Mouse (Mus musculus) T-helper 1 cell (primary cell): ENCODE measurements around the gene Syngr1.

Experiments
- in situ Hi-C: fragments of 300-600 bp; cut with MboI, MseI; formaldehyde crosslinking; loops from one replicate; pipeline ENCODE4 v1.15.1; 2025; ENCODE audit warnings: high pct_unique_total_duplicates

Syngr1 gene

GRCm38 (mm10) chr15:80091121-80091955 lies at the start of gene Syngr1, which contains the start of gene Rpl3:
TSS of gene Syngr1 (plus strand) at chr15:80091334.
TSS of gene Rpl3 (minus strand) at chr15:80091868.
- in situ Hi-C loops, result loop anchor here (10.0 kb wide), 1 partner anchor 463 kb away; no protein-coding TSS in a partner anchor

- in situ Hi-C loops, result no loop called here
Observed at GRCm38 (mm10) chr15:80042152-80042551, 49.0 kb upstream of the Syngr1 start.

DNA sequence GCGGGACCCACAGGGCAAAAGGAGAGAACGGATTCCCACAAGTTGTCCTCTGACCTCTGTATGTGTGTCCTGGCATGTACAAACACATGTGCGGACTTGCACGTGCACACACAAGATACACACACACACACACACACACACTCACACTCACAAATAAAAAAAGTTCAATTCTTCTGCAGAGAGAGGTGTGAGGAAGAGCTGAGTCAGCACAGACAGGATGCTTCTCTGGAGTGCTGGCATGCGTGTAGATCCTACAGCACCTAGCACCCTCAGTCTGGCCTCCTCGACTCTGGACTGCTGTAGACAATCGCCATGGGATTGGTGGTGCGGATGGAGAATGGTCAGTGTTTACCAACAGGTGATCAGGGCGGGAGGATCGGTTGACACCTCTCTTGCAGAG lies 46.9 kb upstream of the Syngr1 start:
- in situ Hi-C loops, result no loop called here

DNA sequence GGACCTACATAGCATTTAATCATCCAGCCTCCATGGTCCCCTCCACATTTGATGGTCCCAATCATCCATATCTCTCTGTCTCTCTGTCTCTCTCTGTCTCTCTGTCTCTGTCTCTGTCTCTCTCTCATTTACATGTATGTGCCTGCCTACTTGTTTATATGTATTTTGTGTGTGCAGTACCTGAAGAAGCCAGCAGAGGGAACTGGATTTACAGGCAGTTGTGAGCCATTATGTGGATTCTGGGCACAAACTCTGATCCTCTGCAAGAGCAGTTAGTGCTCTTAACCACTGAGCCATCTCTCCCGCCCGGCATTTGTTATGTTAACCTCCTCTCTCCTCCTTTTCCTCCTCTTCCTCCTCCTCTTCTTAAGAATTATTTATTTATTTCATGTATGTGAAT lies 45.4 kb upstream of the Syngr1 start:
- in situ Hi-C loops, result no loop called here

DNA sequence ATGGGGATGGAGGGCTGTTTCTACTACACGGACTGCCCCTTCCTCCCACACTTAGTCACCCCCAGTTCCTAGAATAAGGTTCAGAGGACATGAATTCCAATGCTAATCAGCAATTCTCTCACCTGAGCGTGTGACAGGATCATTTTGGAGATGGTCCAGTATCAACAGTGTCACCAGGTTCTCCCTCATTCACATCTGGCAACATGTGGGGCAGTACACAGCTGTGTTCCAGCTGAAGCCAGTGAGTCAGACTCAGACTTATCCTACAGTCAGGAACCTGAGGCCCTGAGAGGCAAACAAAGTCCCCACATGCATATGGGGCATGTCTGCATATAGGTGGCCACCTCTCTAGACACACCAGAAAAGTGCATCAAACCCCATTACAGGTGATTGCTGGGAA lies 43.9 kb upstream of the Syngr1 start:
- in situ Hi-C loops, result no loop called here

- in situ Hi-C loops, result no loop called here
Observed at GRCm38 (mm10) chr15:80047973-80048372, 43.2 kb upstream of the Syngr1 start.

GRCm38 (mm10) chr15:80050093-80050492 lies 41.0 kb upstream of the Syngr1 start:
- in situ Hi-C loops, result no loop called here

DNA sequence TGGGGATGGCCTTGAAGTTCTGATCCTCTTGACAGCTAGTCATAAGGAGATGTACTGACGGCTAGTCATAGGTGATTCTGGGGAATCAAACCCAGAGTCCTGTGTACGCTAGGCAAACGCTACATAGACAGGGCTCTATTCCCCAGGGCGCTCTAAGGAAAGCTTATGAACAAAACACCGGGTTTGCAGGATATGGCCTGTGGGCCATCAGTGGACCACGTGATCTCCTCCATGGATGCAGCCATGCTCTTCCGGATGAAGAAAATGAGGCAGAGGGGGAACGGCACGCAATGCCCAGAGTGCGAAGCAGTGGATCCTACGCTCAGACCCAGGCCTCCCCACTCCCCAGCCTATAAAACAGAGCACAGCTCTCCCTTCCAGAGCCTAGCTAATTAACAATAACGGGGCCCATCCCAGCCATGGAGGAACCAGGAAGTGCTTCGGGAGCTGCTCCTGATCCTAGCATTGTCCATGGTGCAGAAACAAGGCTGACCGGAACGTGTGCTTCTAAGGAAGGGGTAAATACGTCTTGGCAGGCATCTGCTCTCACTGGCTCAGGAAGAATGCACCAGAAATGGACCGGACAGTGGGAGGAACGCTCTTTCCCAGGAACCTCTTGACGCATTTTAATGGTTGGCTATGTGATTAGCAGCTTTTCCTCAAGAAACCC lies 39.9 kb upstream of the Syngr1 start:
- in situ Hi-C loops, result no loop called here

- in situ Hi-C loops, result no loop called here
Observed at GRCm38 (mm10) chr15:80051782-80052181, 39.4 kb upstream of the Syngr1 start.

GRCm38 (mm10) chr15:80053381-80054033 lies 37.6 kb upstream of the Syngr1 start:
- in situ Hi-C loops, result no loop called here

DNA sequence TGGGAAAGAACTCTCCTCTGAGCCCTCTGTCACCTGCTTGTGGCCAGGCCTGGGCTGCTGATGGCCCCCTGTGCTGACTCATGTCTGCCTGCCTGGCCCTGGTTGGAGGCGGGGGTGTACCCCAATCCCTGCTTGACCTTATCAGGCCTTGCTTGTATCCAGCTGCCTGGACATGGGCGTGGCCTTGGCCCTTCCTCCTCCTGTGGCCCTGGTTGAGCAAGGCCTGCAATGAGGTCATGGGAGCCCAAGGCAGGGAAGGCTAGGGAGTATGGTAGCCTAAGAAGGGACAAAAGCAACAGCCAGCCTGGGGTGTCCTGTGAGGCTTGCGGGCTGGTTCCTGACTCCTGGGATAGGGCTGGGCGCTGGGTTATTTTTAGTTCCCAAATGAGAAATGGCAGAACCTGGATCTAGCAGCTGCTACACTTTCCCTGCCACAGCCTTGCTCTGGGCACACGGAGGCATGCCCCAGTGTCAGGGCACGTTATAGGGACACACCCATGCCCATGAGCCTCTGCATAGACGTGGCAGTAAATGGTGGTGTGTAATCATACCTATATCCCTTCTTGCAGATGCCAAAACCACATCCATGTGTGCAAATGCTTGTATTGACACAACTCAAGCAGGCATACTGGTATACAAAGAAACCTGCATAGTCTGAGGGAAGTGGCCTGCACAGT lies 37.0 kb upstream of the Syngr1 start:
- in situ Hi-C loops, result no loop called here

DNA sequence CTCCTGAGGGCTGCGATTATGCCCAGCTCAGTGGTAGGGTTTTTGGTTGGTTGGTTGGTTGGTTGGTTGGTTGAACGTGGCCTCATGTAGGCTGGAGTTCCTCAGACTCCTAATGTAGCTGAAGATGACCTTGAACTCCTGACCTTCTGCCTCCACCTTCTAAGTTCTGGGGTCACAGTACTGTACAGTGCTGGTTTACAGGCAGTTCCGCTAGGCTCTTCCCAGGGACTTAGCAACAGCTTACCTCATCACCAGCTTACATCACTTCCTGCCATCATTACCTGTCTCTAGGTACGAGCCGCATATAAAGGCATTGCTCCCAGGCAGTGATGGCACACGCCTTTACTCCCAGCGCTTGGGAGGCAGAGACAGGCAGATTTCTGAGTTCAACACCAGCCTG lies 33.0 kb upstream of the Syngr1 start:
- in situ Hi-C loops, result no loop called here

DNA sequence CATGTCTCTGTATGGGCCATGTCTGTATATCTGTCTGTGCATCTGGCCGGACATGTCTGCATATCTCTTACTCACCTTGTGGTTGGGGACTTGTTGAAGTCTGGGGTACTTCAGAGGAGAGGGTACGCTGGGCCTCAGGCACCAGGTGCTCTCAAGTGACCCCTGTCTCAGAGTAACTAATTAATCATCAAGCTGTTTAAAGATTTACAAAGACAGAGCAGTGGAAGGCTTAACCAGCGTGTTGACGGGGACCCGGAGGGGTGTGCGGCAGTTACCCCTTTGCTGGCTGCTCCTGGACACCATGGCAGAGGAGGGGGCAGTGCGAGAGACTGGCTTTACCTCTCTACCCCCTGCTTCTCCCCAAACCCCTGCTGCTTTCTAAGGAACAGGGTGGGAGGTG lies 31.5 kb upstream of the Syngr1 start:
- in situ Hi-C loops, result loop anchor here (5.0 kb wide), 2 partner anchors 37 to 112 kb away; no protein-coding TSS in a partner anchor

- in situ Hi-C loops, result loop anchor here (5.0 kb wide), 2 partner anchors 38 to 113 kb away; no protein-coding TSS in a partner anchor
Observed at GRCm38 (mm10) chr15:80060356-80061070, 30.6 kb upstream of the Syngr1 start.

DNA sequence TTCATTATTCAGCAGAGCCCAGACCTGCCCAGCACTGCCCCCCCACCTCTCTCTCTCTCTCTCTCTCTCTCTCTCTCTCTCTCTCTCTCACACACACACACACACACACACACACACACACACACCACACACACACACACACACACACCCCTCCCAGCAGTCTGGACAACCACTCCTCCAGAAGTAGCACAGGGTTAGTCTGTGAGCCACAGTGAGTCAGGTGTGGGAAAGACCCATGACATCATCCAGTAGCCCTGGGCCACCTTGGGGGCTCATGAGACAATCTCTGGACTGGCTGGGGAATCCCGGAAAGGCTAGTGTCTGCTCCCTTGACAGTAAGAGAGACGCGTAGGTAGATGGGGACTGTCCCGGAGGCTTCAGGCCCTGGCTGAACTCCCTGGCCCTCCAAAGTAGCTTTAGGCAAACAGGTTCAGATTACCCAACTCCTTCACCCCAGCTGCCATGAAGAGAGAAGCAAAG lies 30.0 kb upstream of the Syngr1 start:
- in situ Hi-C loops, result loop anchor here (5.0 kb wide), 2 partner anchors 39 to 114 kb away; no protein-coding TSS in a partner anchor

GRCm38 (mm10) chr15:80062339-80062738 lies 28.8 kb upstream of the Syngr1 start:
- in situ Hi-C loops, result loop anchor here (5.0 kb wide), 2 partner anchors 40 to 115 kb away; no protein-coding TSS in a partner anchor

GRCm38 (mm10) chr15:80062821-80063220 lies 28.3 kb upstream of the Syngr1 start:
- in situ Hi-C loops, result loop anchor here (5.0 kb wide), 2 partner anchors 41 to 116 kb away; no protein-coding TSS in a partner anchor

DNA sequence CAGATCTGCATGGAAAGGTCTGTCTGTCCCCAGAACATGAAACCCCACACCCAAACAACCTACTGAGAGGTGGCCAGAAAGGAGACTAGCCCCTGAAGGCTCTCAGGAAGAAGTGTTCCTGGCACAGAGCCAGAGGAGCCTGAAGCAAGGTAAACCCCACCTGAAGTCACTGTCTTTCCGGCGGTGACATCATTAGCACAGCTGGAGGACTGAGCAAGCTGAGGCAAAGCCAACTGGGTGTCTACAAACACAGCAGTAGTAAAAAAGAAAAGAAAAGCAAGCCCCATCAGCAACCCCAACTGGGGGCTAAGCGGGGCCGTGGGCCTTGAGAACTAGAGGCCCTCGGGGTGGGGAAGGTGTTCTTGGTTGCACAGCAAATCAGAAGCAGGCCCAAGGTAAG lies 26.2 kb upstream of the Syngr1 start:
- in situ Hi-C loops, result loop anchor here (5.0 kb wide), 2 partner anchors 43 to 118 kb away; no protein-coding TSS in a partner anchor

DNA sequence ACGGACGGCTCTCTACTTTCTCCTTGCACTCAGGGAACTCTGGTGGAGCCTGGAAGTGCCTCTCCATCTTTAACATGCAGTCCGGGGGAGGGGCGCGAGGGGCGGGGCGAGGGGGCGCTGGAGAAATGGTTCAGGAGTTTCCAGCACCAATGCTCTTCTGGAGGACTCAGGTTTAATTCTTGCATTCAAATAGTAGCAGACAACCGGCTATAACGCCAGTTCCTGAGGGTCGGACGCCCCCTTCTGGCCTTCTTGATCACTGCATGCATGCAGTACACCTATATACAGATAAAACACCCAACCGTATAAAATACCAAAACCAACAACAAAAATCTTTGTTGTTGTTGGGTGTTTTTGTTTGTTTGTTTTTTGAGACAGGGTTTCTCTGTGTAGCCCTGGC lies 25.7 kb upstream of the Syngr1 start:
- in situ Hi-C loops, result no loop called here

DNA sequence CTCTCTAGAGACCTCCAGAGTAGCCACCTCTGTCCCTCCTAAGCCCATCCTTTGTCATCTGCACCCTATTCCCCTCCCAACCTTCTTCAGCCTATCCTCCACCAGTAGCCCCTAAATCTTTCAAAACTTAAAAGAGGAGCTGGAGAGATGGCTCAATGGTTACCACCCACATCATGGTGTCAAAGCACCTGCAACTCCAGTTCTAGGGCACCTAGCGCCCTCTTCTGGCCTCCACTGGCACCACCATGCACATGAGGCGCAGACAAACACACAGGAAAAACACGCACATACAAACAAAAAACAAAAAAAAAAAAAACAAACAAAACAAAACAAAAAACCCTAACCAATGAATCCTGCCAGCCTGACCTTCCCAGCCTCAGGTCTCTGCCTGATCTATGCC lies 24.6 kb upstream of the Syngr1 start:
- in situ Hi-C loops, result no loop called here

- in situ Hi-C loops, result no loop called here
Observed at GRCm38 (mm10) chr15:80069171-80069570, 22.0 kb upstream of the Syngr1 start.
